Mouse (Mus musculus): ENCODE measurements around the gene Isl2. TPM values are rescaled to one million over a fixed set of nuclear protein-coding genes. Genes with fewer than 3 reads are reported as not detected.

The Isl2 gene
- polyA plus RNA-seq, 1 experiment from 2014 or later, result 0.16 TPM

GRCm38 (mm10) chr9:55548871-55549270 lies 10.4 kb downstream of the Isl2 start:
- Histone ChIP-seq H3K27ac (replicated peaks) (no peak overlapping the region), H3K9me3 (replicated peaks) (peaks cover 6% of the 10 kb centered on the region), H3K4me3 (replicated peaks) (no peak overlapping the region), H3K4me2 (peak overlapping the region; percentile 27; the same call in 1 of the 2 replicates), H3K4me1 (replicated peaks) (peaks cover 27% of the 10 kb centered on the region), H3K27me3 (peaks cover 67% of the 10 kb centered on the region), H3K9ac (no peak overlapping the region), H3K36me3 (replicated peaks) (no peaks in the 10 kb centered on the region)
- ATAC-seq (ENCODE audit: insufficient read depth), result no peak
- 11% methylated on average over 3 of the region's 3 CpGs for WGBS (ENCODE audit: insufficient replicate concordance)

DNA sequence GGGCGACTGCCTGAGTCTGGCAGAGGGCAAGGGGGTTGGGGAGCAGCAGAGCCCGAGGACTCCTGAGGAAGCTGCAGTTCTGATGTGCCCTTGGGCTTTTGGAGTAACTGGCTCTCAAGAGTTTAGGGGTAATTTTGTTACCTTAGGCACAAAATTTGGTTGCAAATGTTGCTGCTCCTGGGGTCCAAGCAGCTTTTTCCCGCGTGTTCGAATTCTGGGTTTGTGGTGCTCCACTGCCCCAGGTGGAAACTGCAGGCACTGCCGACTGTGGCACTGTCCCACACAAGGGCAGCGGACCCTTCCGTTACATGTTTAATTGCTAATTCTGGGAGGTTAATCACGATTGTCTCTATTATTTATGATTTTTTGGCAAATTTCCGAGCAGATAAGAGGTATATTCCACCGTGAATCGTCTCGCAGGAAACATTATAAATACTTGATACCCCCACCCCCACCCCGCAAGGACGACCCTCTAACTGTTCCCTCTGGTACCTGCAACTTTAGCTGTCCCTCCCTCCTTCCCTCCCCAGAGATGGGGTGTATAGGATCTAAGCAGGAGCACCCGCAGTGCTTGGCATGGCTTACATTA lies 10.9 kb downstream of the Isl2 start:
- peaks cover 21% of the 10 kb centered on the region for H3K4me1 ChIP-seq (replicated peaks)
- ATAC-seq (ENCODE audit: insufficient read depth), result no peak
- H3K27me3 ChIP-seq, result peaks cover 62% of the 10 kb centered on the region
- no peak overlapping the region for H3K9ac ChIP-seq
- no peak overlapping the region for H3K27ac ChIP-seq (replicated peaks)
- H3K4me2 ChIP-seq, result peak overlapping the region; percentile 27; the same call in 1 of the 2 replicates
- H3K4me3 ChIP-seq (replicated peaks), result no peak overlapping the region
- peaks cover 6% of the 10 kb centered on the region for H3K9me3 ChIP-seq (replicated peaks)
- H3K36me3 ChIP-seq (replicated peaks), result no peaks in the 10 kb centered on the region
- 9% methylated on average over 16 of the region's 16 CpGs for WGBS (ENCODE audit: insufficient replicate concordance)

- peaks cover 6% of the 10 kb centered on the region for H3K27me3 ChIP-seq
- no peak overlapping the region for H3K4me3 ChIP-seq (replicated peaks)
- H3K9me3 ChIP-seq (replicated peaks), result no peaks in the 10 kb centered on the region
- no peaks in the 10 kb centered on the region for H3K4me1 ChIP-seq (replicated peaks)
- no peaks in the 10 kb centered on the region for H3K36me3 ChIP-seq (replicated peaks)
- ATAC-seq (ENCODE audit: insufficient read depth), result no peak
- WGBS (ENCODE audit: insufficient replicate concordance), result 19% methylated on average over 1 of the region's 1 CpGs
- no peak overlapping the region for H3K27ac ChIP-seq (replicated peaks)
- H3K4me2 ChIP-seq, result no peak overlapping the region
- H3K9ac ChIP-seq, result no peak overlapping the region
Observed at GRCm38 (mm10) chr9:55554986-55555385, 16.5 kb downstream of the Isl2 start.

- Histone ChIP-seq H3K9ac (no peak overlapping the region), H3K4me2 (no peak overlapping the region), H3K4me3 (replicated peaks) (no peak overlapping the region), H3K9me3 (replicated peaks) (no peaks in the 10 kb centered on the region), H3K27me3 (no peaks in the 10 kb centered on the region), H3K4me1 (replicated peaks) (no peaks in the 10 kb centered on the region), H3K27ac (replicated peaks) (no peak overlapping the region), H3K36me3 (replicated peaks) (no peaks in the 10 kb centered on the region)
- no peak for ATAC-seq (ENCODE audit: insufficient read depth)
- WGBS (ENCODE audit: insufficient replicate concordance), result 74% methylated on average over 1 of the region's 1 CpGs
Observed at GRCm38 (mm10) chr9:55560960-55561359, 22.5 kb downstream of the Isl2 start.

GRCm38 (mm10) chr9:55568466-55569159 lies 30.1 kb downstream of the Isl2 start:
- Histone ChIP-seq H3K36me3 (replicated peaks) (no peaks in the 10 kb centered on the region), H3K4me1 (replicated peaks) (no peaks in the 10 kb centered on the region), H3K9me3 (replicated peaks) (no peaks in the 10 kb centered on the region), H3K9ac (no peak overlapping the region), H3K27me3 (no peaks in the 10 kb centered on the region), H3K27ac (replicated peaks) (no peak overlapping the region), H3K4me2 (no peak overlapping the region), H3K4me3 (replicated peaks) (no peak overlapping the region)
- ATAC-seq (ENCODE audit: insufficient read depth), result no peak
- 52% methylated on average over 5 of the region's 5 CpGs for WGBS (ENCODE audit: insufficient replicate concordance)

GRCm38 (mm10) chr9:55571071-55571470 lies 32.6 kb downstream of the Isl2 start:
- H3K9ac ChIP-seq, result no peak overlapping the region
- no peaks in the 10 kb centered on the region for H3K27me3 ChIP-seq
- 69% methylated on average over 1 of the region's 1 CpGs for WGBS (ENCODE audit: insufficient replicate concordance)
- no peak overlapping the region for H3K4me2 ChIP-seq
- no peaks in the 10 kb centered on the region for H3K9me3 ChIP-seq (replicated peaks)
- no peak overlapping the region for H3K4me3 ChIP-seq (replicated peaks)
- no peak for ATAC-seq (ENCODE audit: insufficient read depth)
- no peak overlapping the region for H3K27ac ChIP-seq (replicated peaks)
- no peaks in the 10 kb centered on the region for H3K36me3 ChIP-seq (replicated peaks)
- H3K4me1 ChIP-seq (replicated peaks), result no peaks in the 10 kb centered on the region

DNA sequence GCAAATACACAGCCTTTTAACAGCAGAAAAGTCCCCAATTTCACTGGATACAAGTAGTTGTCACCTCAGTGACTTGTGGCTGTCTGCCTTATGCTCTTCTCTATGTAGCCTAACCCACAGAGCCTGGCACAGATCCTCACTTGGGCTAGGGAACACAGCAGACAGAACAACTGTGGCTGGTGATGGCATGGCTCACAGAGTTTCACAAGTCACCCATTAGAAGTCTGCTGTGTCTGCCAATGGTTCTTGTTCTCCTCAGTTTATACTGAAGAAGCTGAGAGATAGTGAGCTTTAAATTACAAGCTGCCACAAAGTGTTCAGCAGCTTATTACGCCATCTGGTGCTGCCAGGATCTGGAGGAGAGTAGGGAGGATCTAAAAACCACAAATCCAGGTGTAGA lies 38.1 kb downstream of the Isl2 start:
- Histone ChIP-seq H3K9ac (no peak overlapping the region), H3K4me2 (no peak overlapping the region), H3K36me3 (replicated peaks) (no peaks in the 10 kb centered on the region), H3K4me1 (replicated peaks) (no peaks in the 10 kb centered on the region), H3K4me3 (replicated peaks) (no peak overlapping the region), H3K27ac (replicated peaks) (no peak overlapping the region), H3K27me3 (no peaks in the 10 kb centered on the region), H3K9me3 (replicated peaks) (no peaks in the 10 kb centered on the region)
- 57% methylated on average over 1 of the region's 1 CpGs for WGBS (ENCODE audit: insufficient replicate concordance)
- no peak for ATAC-seq (ENCODE audit: insufficient read depth)

DNA sequence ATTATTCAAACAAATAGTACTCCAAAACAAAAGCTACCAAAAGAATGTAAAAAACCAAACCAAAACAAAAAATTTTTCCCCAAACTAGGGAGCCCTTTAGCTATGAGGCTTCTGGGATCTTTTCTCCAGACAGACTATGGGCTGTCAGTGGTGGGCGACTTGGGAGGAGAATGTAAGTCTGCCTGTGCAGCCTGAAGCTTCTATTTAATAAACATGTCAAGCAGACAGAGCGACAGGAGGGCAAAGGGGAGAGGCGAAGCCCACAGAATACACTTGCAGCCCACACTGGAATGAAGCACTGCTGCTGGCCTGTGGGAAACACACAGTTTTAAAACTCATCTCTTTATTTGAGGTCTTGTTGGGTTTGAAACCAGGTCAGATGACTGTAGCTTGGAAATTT lies 42.9 kb downstream of the Isl2 start:
- H3K4me3 ChIP-seq (replicated peaks), result no peak overlapping the region
- H3K9me3 ChIP-seq (replicated peaks), result no peaks in the 10 kb centered on the region
- 44% methylated on average over 3 of the region's 3 CpGs for WGBS (ENCODE audit: insufficient replicate concordance)

GRCm38 (mm10) chr9:55586141-55586540 lies 47.7 kb downstream of the Isl2 start:
- no peak overlapping the region for H3K4me2 ChIP-seq
- H3K4me3 ChIP-seq (replicated peaks), result no peak overlapping the region
- no peak for ATAC-seq (ENCODE audit: insufficient read depth)
- H3K27me3 ChIP-seq, result no peaks in the 10 kb centered on the region
- no peak overlapping the region for H3K27ac ChIP-seq (replicated peaks)
- H3K9ac ChIP-seq, result no peak overlapping the region
- no peaks in the 10 kb centered on the region for H3K4me1 ChIP-seq (replicated peaks)
- no peaks in the 10 kb centered on the region for H3K9me3 ChIP-seq (replicated peaks)
- H3K36me3 ChIP-seq (replicated peaks), result no peaks in the 10 kb centered on the region
- WGBS (ENCODE audit: insufficient replicate concordance), result 80% methylated on average over 6 of the region's 6 CpGs

More for the DNA sequence above, 42.9 kb downstream of the Isl2 start:
- Histone ChIP-seq H3K36me3 (replicated peaks) (no peaks in the 10 kb centered on the region), H3K4me1 (replicated peaks) (no peaks in the 10 kb centered on the region), H3K27ac (replicated peaks) (no peak overlapping the region), H3K9ac (no peak overlapping the region), H3K27me3 (no peaks in the 10 kb centered on the region), H3K4me2 (no peak overlapping the region)
- ATAC-seq (ENCODE audit: insufficient read depth), result no peak

Other genes starting within 250 kb of the Isl2 start
- gene Nrg4, start 211.8 kb upstream of the Isl2 start, polyA plus RNA-seq (2015; fragmentation: Nextera tagmentation; extraction: Ambion mirVana), result 1.7 and 2.1 TPM in 2 replicates
- gene Tmem266, start 211.8 kb upstream of the Isl2 start, polyA plus RNA-seq (2015; fragmentation: Nextera tagmentation; extraction: Ambion mirVana), result not detected in 2 replicates
- gene Etfa, start 26.4 kb upstream of the Isl2 start, polyA plus RNA-seq (2015; fragmentation: Nextera tagmentation; extraction: Ambion mirVana), result 201 and 204 TPM in 2 replicates

Measured in liver, embryonic 15.5 days (tissue).